Mouse (Mus musculus) neural tube, embryonic 11.5 days (tissue): ENCODE results near the gene Pla2g2c. TPM values are rescaled to one million over a fixed set of nuclear protein-coding genes. Genes with fewer than 3 reads are reported as not detected.

Experiments
- ATAC-seq: fragments of 200-750 bp; cut with Nextera tagmentation; 2 replicates; pipeline ENCODE4 v1.8.0; 2017; ENCODE audit warnings: moderate number of reproducible peaks, mild to moderate bottlenecking, moderate TSS enrichment, moderate library complexity; ENCODE audit not compliant: insufficient read depth, low FRiP score, low TSS enrichment
- DNase-seq: peaks from one replicate; pipeline ENCODE4 v3.0.0-alpha.2; 2015; ENCODE audit warnings: low spot score
- H3K27ac ChIP-seq: fragments of 300-500 bp; sonication (generic); 2 replicates; pipeline ENCODE4 v1.5.1; 2014; ENCODE audit warnings: low read depth, mild to moderate bottlenecking, low read length
- H3K27me3 ChIP-seq: fragments of 300-500 bp; sonication (generic); 2 replicates; pipeline ENCODE4 v1.6.1; 2014; ENCODE audit warnings: mild to moderate bottlenecking, low read length, mixed read lengths; ENCODE audit not compliant: control insufficient read depth, insufficient read depth
- H3K36me3 ChIP-seq: fragments of 300-500 bp; sonication (generic); 2 replicates; pipeline ENCODE4 v1.6.1; 2014; ENCODE audit warnings: mild to moderate bottlenecking, low read length, moderate library complexity, mixed read lengths; ENCODE audit not compliant: control insufficient read depth, insufficient read depth
- H3K4me1 ChIP-seq: fragments of 300-500 bp; sonication (generic); 2 replicates; pipeline ENCODE4 v1.6.1; 2014; ENCODE audit warnings: low read length, mixed read lengths; ENCODE audit not compliant: control insufficient read depth, insufficient read depth
- H3K4me2 ChIP-seq: fragments of 300-500 bp; sonication (generic); 2 replicates; pipeline ENCODE4 v1.6.1; 2014; ENCODE audit warnings: low read depth, mild to moderate bottlenecking, moderate library complexity
- H3K4me3 ChIP-seq: fragments of 300-500 bp; sonication (generic); 2 replicates; pipeline ENCODE4 v1.5.1; 2014; ENCODE audit warnings: low read depth, low read length
- H3K9ac ChIP-seq: fragments of 300-500 bp; sonication (generic); 2 replicates; pipeline ENCODE4 v1.6.1; 2014; ENCODE audit warnings: mild to moderate bottlenecking, low read length
- H3K9me3 ChIP-seq: fragments of 300-500 bp; sonication (generic); 2 replicates; pipeline ENCODE4 v1.6.1; 2016; ENCODE audit warnings: low read length; ENCODE audit not compliant: control insufficient read depth
- WGBS: fragments of 180-500 bp; shearing (Covaris S2); extraction: QIAGEN DNeasy Blood & Tissue Kit; methylation state at CpG from one replicate; pipeline ENCODE4 v1.1.7; 2014; 5-methylcytosine and 5-hydroxymethylcytosine counted together
- polyA plus RNA-seq: library from polyadenylated mRNA; unstranded; fragments of >200 nt; fragmentation: Nextera tagmentation; extraction: Ambion mirVana; gene quantifications from 2 replicates; pipeline ENCODE4 v1.2.1, GENCODE M21; 2014

Pla2g2c gene
- polyA plus RNA-seq, 1 experiment from 2014 or later, result 0.80 TPM

GRCm38 (mm10) chr4:138729018-138729703, 4.6 kb downstream of the Pla2g2c start:
- Histone ChIP-seq H3K4me1 (peaks cover 6% of the 10 kb centered on the region), H3K27me3 (no peaks in the 10 kb centered on the region), H3K9ac (no peak overlapping the region), H3K36me3 (no peaks in the 10 kb centered on the region), H3K27ac (no peak overlapping the region), H3K4me3 (no peak overlapping the region), H3K9me3 (no peaks in the 10 kb centered on the region), H3K4me2 (no peak overlapping the region)
- WGBS, result 38% methylated on average over 9 of the region's 9 CpGs
- no peak for DNase-seq
- no peak for ATAC-seq

- no peaks in the 10 kb centered on the region for H3K27me3 ChIP-seq
- H3K4me3 ChIP-seq, result no peak overlapping the region
- H3K27ac ChIP-seq, result no peak overlapping the region
- DNase-seq (no peak), ATAC-seq (no peak)
- no peaks in the 10 kb centered on the region for H3K9me3 ChIP-seq
- H3K4me2 ChIP-seq, result no peak overlapping the region
- H3K9ac ChIP-seq, result no peak overlapping the region
- 66% methylated on average over 7 of the region's 7 CpGs for WGBS
- H3K36me3 ChIP-seq, result no peaks in the 10 kb centered on the region
- H3K4me1 ChIP-seq, result peaks cover 3% of the 10 kb centered on the region
Observed at GRCm38 (mm10) chr4:138734105-138734504, 9.5 kb downstream of the Pla2g2c start.

GRCm38 (mm10) chr4:138734863-138735262, 10.3 kb downstream of the Pla2g2c start:
- Histone ChIP-seq H3K9me3 (no peaks in the 10 kb centered on the region), H3K27me3 (no peaks in the 10 kb centered on the region), H3K27ac (no peak overlapping the region), H3K4me2 (no peak overlapping the region), H3K36me3 (no peaks in the 10 kb centered on the region), H3K4me3 (no peak overlapping the region), H3K4me1 (peaks cover 7% of the 10 kb centered on the region), H3K9ac (no peak overlapping the region)
- DNase-seq, result no peak
- WGBS, result 96% methylated on average over 4 of the region's 4 CpGs
- no peak for ATAC-seq

GRCm38 (mm10) chr4:138737031-138737430, 12.4 kb downstream of the Pla2g2c start, which contains the start of gene Ubxn10:
TSS of gene Ubxn10 (minus strand) at chr4:138737167.
- Histone ChIP-seq H3K4me1 (peaks cover 7% of the 10 kb centered on the region), H3K27me3 (no peaks in the 10 kb centered on the region), H3K36me3 (no peaks in the 10 kb centered on the region), H3K9me3 (no peaks in the 10 kb centered on the region), H3K4me2 (no peak within 1 kb of the TSS), H3K4me3 (no peak within 1 kb of the TSS), H3K27ac (no peak within 1 kb of the TSS), H3K9ac (no peak within 1 kb of the TSS)
- ATAC-seq (no peak), DNase-seq (no peak)
- 86% methylated on average over 7 of the region's 7 CpGs for WGBS

- Histone ChIP-seq H3K4me1 (peaks cover 7% of the 10 kb centered on the region), H3K36me3 (no peaks in the 10 kb centered on the region), H3K4me3 (no peak overlapping the region), H3K27ac (no peak overlapping the region), H3K9me3 (no peaks in the 10 kb centered on the region), H3K27me3 (no peaks in the 10 kb centered on the region), H3K4me2 (no peak overlapping the region), H3K9ac (no peak overlapping the region)
- WGBS, result 12% methylated on average over 7 of the region's 7 CpGs
- ATAC-seq (no peak), DNase-seq (peak; percentile 33)
Observed at GRCm38 (mm10) chr4:138739136-138739851, 14.7 kb downstream of the Pla2g2c start.

- ATAC-seq (no peak), DNase-seq (peak; percentile 60)
- no peaks in the 10 kb centered on the region for H3K4me1 ChIP-seq
- H3K27me3 ChIP-seq, result no peaks in the 10 kb centered on the region
- no peak overlapping the region for H3K4me3 ChIP-seq
- no peaks in the 10 kb centered on the region for H3K9me3 ChIP-seq
- no peak overlapping the region for H3K27ac ChIP-seq
- no peak overlapping the region for H3K4me2 ChIP-seq
- H3K9ac ChIP-seq, result no peak overlapping the region
- 62% methylated on average over 4 of the region's 4 CpGs for WGBS
- H3K36me3 ChIP-seq, result no peaks in the 10 kb centered on the region
Observed at GRCm38 (mm10) chr4:138745884-138746283, 21.3 kb downstream of the Pla2g2c start.

- Histone ChIP-seq H3K4me3 (no peak overlapping the region), H3K9ac (no peak overlapping the region), H3K36me3 (no peaks in the 10 kb centered on the region), H3K27ac (no peak overlapping the region), H3K4me2 (no peak overlapping the region), H3K4me1 (no peaks in the 10 kb centered on the region), H3K9me3 (no peaks in the 10 kb centered on the region), H3K27me3 (no peaks in the 10 kb centered on the region)
- DNase-seq (no peak), ATAC-seq (no peak)
- 91% methylated on average over 9 of the region's 9 CpGs for WGBS
Observed at GRCm38 (mm10) chr4:138746866-138747265, 22.3 kb downstream of the Pla2g2c start.

- Histone ChIP-seq H3K9ac (no peak overlapping the region), H3K9me3 (no peaks in the 10 kb centered on the region), H3K27ac (no peak overlapping the region), H3K36me3 (no peaks in the 10 kb centered on the region), H3K4me1 (no peaks in the 10 kb centered on the region), H3K4me3 (no peak overlapping the region), H3K4me2 (no peak overlapping the region), H3K27me3 (no peaks in the 10 kb centered on the region)
- 67% methylated on average over 10 of the region's 10 CpGs for WGBS
- ATAC-seq (no peak), DNase-seq (no peak)
Observed at GRCm38 (mm10) chr4:138747851-138748250, 23.3 kb downstream of the Pla2g2c start.
